Mouse (Mus musculus) heart, adult 10 weeks (tissue): ENCODE data around the gene Olfr328. TPM values are rescaled to one million over a fixed set of nuclear protein-coding genes. Genes with fewer than 3 reads are reported as not detected.

Experiments
- polyA plus RNA-seq: library from polyadenylated mRNA; stranded (reverse); fragments of 350-450 nt; fragmentation: Illumina TruSeq; extraction: RNeasy Lipid Tissue Mini Kit (QIAGEN cat#74804); gene quantifications from one replicate; pipeline ENCODE4 v1.2.3, GENCODE M21; 2014; ENCODE audit warnings: low read depth, low replicate concordance

Gene Olfr328
- polyA plus RNA-seq, result not detected

DNA sequence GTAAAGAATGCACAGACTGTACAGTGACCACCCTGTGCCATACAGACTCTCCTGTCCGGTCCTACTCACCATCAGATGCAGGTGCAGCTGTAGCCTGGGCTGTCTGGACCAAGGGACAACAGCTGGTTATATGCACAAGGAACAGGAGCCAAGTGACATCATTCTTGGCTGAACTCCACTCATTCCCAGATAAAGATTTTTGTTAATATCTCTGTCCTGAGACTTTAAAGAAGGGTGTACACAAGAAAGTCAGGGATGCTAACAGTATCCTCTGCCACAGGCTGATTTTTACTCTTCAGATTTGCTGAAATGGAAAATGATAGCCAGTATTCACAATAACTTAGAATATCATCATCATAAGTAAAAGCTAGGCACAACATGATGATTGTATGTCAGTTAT lies at the start of gene Olfr328:
TSS of gene Olfr328 (minus strand) at position 101 of the 400 bp plus-strand sequence.

DNA sequence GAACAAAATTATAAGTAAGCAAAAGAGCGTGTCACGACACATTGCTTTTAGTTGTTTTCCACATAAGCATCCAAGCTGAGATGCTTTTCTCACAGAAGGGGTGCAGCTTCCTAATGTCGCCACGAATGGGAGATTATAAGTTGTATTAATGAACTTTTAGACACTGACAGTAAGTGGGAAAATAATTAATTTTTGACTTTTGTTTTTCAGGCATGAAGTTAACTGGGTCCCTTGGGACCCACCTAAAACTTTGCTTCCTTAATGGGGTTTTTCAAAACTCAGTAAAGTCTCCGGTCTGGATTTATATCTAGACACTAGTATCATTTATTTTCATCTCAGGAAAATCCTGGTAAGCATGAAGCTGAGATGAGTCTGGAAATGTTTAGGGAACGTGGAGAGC lies 39.4 kb upstream of the Olfr328 start, which contains the start of gene Olfr324:
TSS of gene Olfr324 (plus strand) at position 301 of the 400 bp plus-strand sequence.

DNA sequence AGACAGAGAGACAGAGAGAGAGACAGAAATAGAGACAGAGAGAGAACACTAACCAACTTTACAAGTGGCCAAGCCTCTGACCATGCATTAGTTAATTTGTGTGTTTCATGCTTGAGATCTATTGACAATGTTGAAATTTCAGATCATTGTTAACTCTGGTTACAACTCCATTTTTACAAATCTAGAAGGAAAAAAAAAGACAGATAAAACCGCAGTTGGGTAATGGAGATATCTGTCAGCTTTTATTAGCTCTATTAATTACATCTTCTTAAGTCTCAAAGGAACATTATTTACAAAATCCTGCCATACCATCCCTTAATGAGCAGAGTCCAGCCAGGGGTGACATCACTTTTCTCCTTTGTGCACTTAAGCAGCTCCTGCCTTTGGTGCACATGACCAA lies 22.0 kb upstream of the Olfr328 start, which contains the start of gene Olfr325:
TSS of gene Olfr325 (plus strand) at position 301 of the 400 bp plus-strand sequence.

DNA sequence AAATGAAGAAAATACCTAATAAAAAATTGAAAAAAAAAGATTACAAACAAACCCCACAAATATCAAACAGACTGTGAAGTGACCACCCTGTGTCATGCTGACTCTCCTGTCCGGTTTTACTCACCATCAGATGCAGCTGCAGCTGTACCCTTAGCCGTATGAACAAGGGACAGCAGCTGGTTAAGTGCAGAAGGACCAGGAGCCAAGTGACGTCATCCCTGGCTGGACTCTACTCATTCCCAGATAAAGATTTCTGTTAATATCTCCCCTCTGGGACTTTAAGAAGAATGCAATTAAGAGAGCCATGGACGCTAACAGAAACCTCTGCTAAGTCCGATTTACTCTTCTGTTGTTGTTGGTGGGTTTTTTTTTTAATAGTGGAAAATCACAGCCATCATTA lies 15.0 kb upstream of the Olfr328 start, which contains the start of gene Olfr224:
TSS of gene Olfr224 (minus strand) at position 149 of the 400 bp plus-strand sequence.

DNA sequence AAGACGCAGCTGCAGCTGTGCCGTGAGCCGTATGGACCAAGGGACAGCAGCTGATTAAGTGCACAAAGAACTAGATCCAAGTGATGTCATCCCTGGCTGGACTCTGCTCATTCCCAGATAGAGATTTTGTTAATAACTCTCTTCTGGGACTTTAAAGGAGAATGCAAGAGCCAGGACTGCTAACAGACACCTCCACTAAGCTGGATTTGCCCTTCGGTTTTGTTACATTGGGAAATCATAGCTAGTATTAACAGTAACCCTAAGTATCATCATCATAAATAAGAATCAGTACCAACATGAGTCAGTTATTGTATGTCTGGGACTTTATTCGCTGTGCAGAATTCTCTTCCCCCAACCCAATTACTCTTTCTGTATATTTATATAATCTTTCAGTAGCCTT lies 9.1 kb downstream of the Olfr328 start, which contains the start of gene Olfr329-ps:
TSS of gene Olfr329-ps (minus strand) at position 101 of the 400 bp plus-strand sequence.

DNA sequence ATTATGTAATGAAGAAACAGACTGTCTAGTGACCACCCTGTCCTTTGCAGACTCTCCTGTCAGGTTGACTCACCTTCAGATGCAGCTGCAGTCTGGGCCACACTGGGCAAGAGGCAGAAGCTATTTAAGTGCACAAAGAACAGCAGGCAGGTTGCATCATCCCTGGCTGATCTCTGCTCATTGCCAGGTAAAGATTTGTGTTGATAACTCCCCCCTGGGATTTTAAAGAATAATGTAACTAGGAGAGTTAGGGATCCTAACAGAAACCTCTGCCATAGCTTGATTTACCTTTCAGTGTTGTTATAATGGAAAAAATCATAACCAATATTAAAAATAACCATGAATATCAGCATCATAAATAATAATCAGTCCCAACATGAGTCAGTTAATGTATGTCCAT lies 20.7 kb downstream of the Olfr328 start, which contains the start of gene Olfr330:
TSS of gene Olfr330 (minus strand) at position 101 of the 400 bp plus-strand sequence.

DNA sequence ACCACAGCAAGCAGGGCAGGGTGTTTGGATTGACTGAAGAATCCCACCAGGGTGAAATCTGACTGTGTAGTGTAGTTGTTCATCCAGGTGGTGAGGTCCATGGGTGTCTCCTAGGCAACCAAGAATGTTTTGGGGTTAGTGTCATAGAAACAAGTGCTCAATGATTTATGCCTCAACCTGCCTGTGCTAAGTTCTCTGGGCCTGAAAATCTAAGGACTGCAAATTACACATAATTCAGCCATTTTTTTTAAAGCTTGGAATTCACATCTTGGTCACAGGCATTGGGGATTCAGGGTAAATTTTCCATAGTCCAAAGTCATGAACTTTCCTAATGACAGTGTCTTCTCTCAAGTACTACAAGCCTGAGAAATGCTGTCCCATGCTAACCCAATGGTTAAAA lies 53.0 kb downstream of the Olfr328 start, which contains the start of gene Olfr331:
TSS of gene Olfr331 (minus strand) at position 101 of the 400 bp plus-strand sequence.

Other genes starting within 250 kb of the Olfr328 start
- gene Zfp692, start 248.6 kb downstream of the Olfr328 start, polyA plus RNA-seq, result 8.9 TPM
- 47.2 TPM for gene Zfp672, start 225.3 kb downstream of the Olfr328 start, polyA plus RNA-seq
- 29.4 TPM for gene Sh3bp5l, start 224.9 kb downstream of the Olfr328 start, polyA plus RNA-seq
- gene Lypd8, start 176.6 kb downstream of the Olfr328 start, polyA plus RNA-seq, result not detected
- not detected for gene 1810065E05Rik, start 134.5 kb downstream of the Olfr328 start, polyA plus RNA-seq
- not detected for gene Gm12253, start 123.1 kb downstream of the Olfr328 start, polyA plus RNA-seq
- not detected for gene Lypd9, start 102.7 kb downstream of the Olfr328 start, polyA plus RNA-seq
- gene Olfr30, start 93.4 kb downstream of the Olfr328 start, polyA plus RNA-seq, result not detected
- not detected for gene Olfr332, start 63.1 kb downstream of the Olfr328 start, polyA plus RNA-seq
- not detected for gene Olfr331, start 53.1 kb downstream of the Olfr328 start, polyA plus RNA-seq
- not detected for gene Olfr330, start 20.8 kb downstream of the Olfr328 start, polyA plus RNA-seq
- not detected for gene Olfr329-ps, start 9.2 kb downstream of the Olfr328 start, polyA plus RNA-seq
- gene Olfr224, start 14.9 kb upstream of the Olfr328 start, polyA plus RNA-seq, result not detected
- gene Olfr325, start 22.1 kb upstream of the Olfr328 start, polyA plus RNA-seq, result not detected
- not detected for gene Olfr324, start 39.5 kb upstream of the Olfr328 start, polyA plus RNA-seq
- 21.0 TPM for gene 2210407C18Rik, start 60.4 kb upstream of the Olfr328 start, polyA plus RNA-seq
- gene Olfr323, start 74.9 kb upstream of the Olfr328 start, polyA plus RNA-seq, result not detected
- not detected for gene Trim58, start 84.8 kb upstream of the Olfr328 start, polyA plus RNA-seq
- not detected for gene Olfr322, start 103.1 kb upstream of the Olfr328 start, polyA plus RNA-seq
- gene Olfr320, start 125.5 kb upstream of the Olfr328 start, polyA plus RNA-seq, result not detected
- not detected for gene Olfr319, start 143.5 kb upstream of the Olfr328 start, polyA plus RNA-seq
- gene Olfr318, start 168.4 kb upstream of the Olfr328 start, polyA plus RNA-seq, result not detected
- not detected for gene Olfr317, start 183.6 kb upstream of the Olfr328 start, polyA plus RNA-seq
- not detected for gene Olfr316, start 197.1 kb upstream of the Olfr328 start, polyA plus RNA-seq
- not detected for gene Olfr315, start 217.6 kb upstream of the Olfr328 start, polyA plus RNA-seq
- not detected for gene Olfr314, start 227.3 kb upstream of the Olfr328 start, polyA plus RNA-seq
- gene Fam183b, start 246.3 kb upstream of the Olfr328 start, polyA plus RNA-seq, result not detected